Mouse (Mus musculus): ENCODE measurements around the gene Dusp28.

GRCm38 (mm10) chr1:92903627-92904026, 3.2 kb upstream of the Dusp28 start:
- TF ChIP-seq BHLHE40 (IDR thresholded peaks at IDR 0.05; ENCODE audit: borderline replicate concordance, low read depth, low read length) = no peak
- TF ChIP-seq HCFC1 (IDR thresholded peaks at IDR 0.05; ENCODE audit: low read depth, low read length) = no peak
- TF ChIP-seq USF2 (IDR thresholded peaks at IDR 0.05; ENCODE audit: borderline replicate concordance in 1 of 2, insufficient read depth in 1 of 2, low read depth in 1 of 2, low read length in 2 of 2) = no peak
- TF ChIP-seq NELFE (IDR thresholded peaks at IDR 0.05; ENCODE audit: low read depth, low read length) = no peak
- no peak for TF ChIP-seq CTCF (IDR thresholded peaks at IDR 0.05 in 2 of 3, conservative IDR thresholded peaks at IDR 0.05 in 1 of 3; ENCODE audit: control insufficient read depth in 1 of 3, insufficient read depth in 1 of 3, low read depth in 2 of 3, low read length in 3 of 3, poor library complexity in 1 of 3, severe bottlenecking in 1 of 3)
- no peak for TF ChIP-seq TCF12 (IDR thresholded peaks at IDR 0.05; ENCODE audit: low read depth, low read length)
- TF ChIP-seq ZC3H11A (IDR thresholded peaks at IDR 0.05; ENCODE audit: low read depth, low read length) = no peak
- no peak for TF ChIP-seq RAD21 (IDR thresholded peaks at IDR 0.05; ENCODE audit: low read depth, low read length)
- TF ChIP-seq MAX (IDR thresholded peaks at IDR 0.05; ENCODE audit: low read length) = no peak

Measured in MEL (cell line).